Mouse (Mus musculus) MEL (cell line): ENCODE measurements around the gene Yjefn3.

Experiments
- CTCF ChIP-seq, 3 experiments: IDR thresholded peaks in 2 of 3; conservative IDR thresholded peaks in 1 of 3; 2 replicates each; pipeline ENCODE4 v1.5.1; 2011 to 2012; ENCODE audit warnings: low read length in 3 of 3, low read depth in 2 of 3, mild to moderate bottlenecking in 2 of 3, improper control_type of control experiment in 1 of 3, inconsistent platforms in 1 of 3, mixed read lengths in 1 of 3, moderate library complexity in 1 of 3; ENCODE audit not compliant: control insufficient read depth in 1 of 3, insufficient read depth in 1 of 3, poor library complexity in 1 of 3, severe bottlenecking in 1 of 3
- ETS1 ChIP-seq: IDR thresholded peaks from 2 replicates; pipeline ENCODE4 v1.6.1; 2012; ENCODE audit warnings: low read depth, mild to moderate bottlenecking, inconsistent platforms, low read length, improper control_type of control experiment, moderate library complexity
- GATA1 ChIP-seq: IDR thresholded peaks from 2 replicates; pipeline ENCODE4 v1.6.1; 2011; ENCODE audit warnings: low read depth, low read length, improper control_type of control experiment
- KAT2A ChIP-seq: conservative IDR thresholded peaks from 2 replicates; pipeline ENCODE4 v1.6.1; 2012; ENCODE audit warnings: low read depth, low read length, improper control_type of control experiment, inconsistent platforms
- MAX ChIP-seq: IDR thresholded peaks from 2 replicates; pipeline ENCODE4 v1.6.1; 2011; ENCODE audit warnings: low read length, improper control_type of control experiment
- MAZ ChIP-seq: IDR thresholded peaks from 2 replicates; pipeline ENCODE4 v1.6.1; 2012; ENCODE audit warnings: low read depth, mild to moderate bottlenecking, inconsistent platforms, low read length, improper control_type of control experiment
- MXI1 ChIP-seq: IDR thresholded peaks from 2 replicates; pipeline ENCODE4 v1.6.1; 2011; ENCODE audit warnings: mild to moderate bottlenecking, low read depth, low read length, improper control_type of control experiment
- MYC ChIP-seq: IDR thresholded peaks from 2 replicates; pipeline ENCODE4 v1.6.1; 2011; ENCODE audit warnings: low read depth, mild to moderate bottlenecking, low read length, improper control_type of control experiment, moderate library complexity
- NRF1 ChIP-seq: IDR thresholded peaks from 2 replicates; pipeline ENCODE4 v1.6.1; 2014; ENCODE audit warnings: low read depth, mild to moderate bottlenecking, inconsistent platforms, low read length, improper control_type of control experiment, moderate library complexity; ENCODE audit not compliant: poor library complexity, insufficient read depth, severe bottlenecking
- POLR2A ChIP-seq, 2 experiments: IDR thresholded peaks; 2 replicates each; pipeline ENCODE4 v1.6.1; 2011 to 2012; ENCODE audit warnings: low read length in 2 of 2, mild to moderate bottlenecking in 2 of 2, control low read depth in 1 of 2, improper control_type of control experiment in 1 of 2, low read depth in 1 of 2, moderate library complexity in 1 of 2; ENCODE audit not compliant: control insufficient read depth in 1 of 2, insufficient read depth in 1 of 2, poor library complexity in 1 of 2
- SMC3 ChIP-seq: IDR thresholded peaks from 2 replicates; pipeline ENCODE4 v1.6.1; 2011; ENCODE audit warnings: low read depth, low read length, improper control_type of control experiment
- TAL1 ChIP-seq: IDR thresholded peaks from 2 replicates; pipeline ENCODE4 v1.6.1; 2012; ENCODE audit warnings: mild to moderate bottlenecking, inconsistent platforms, low read length, moderate library complexity, mixed read lengths
- ZNF384 ChIP-seq: IDR thresholded peaks from 2 replicates; pipeline ENCODE4 v1.6.1; 2012; ENCODE audit warnings: low read depth, mild to moderate bottlenecking, inconsistent platforms, low read length, improper control_type of control experiment

GRCm38 (mm10) chr8:69911917-69912316 lies 9.4 kb upstream of the Yjefn3 start:
- no peak for TF ChIP-seq MYC
- TF ChIP-seq CTCF (IDR thresholded peaks at IDR 0.05 in 2 of 3, conservative IDR thresholded peaks at IDR 0.05 in 1 of 3; ENCODE audit: control insufficient read depth in 1 of 3, insufficient read depth in 1 of 3, low read depth in 2 of 3, low read length in 3 of 3, poor library complexity in 1 of 3, severe bottlenecking in 1 of 3), result no peak
- no peak for TF ChIP-seq KAT2A
- TF ChIP-seq MXI1, result no peak
- TF ChIP-seq TAL1, result no peak
- no peak for TF ChIP-seq SMC3
- no peak for TF ChIP-seq ZNF384
- no peak for TF ChIP-seq MAX
- TF ChIP-seq ETS1, result no peak
- TF ChIP-seq POLR2A (IDR thresholded peaks at IDR 0.05; ENCODE audit: control insufficient read depth in 1 of 2, insufficient read depth in 1 of 2, low read depth in 1 of 2, low read length in 2 of 2, poor library complexity in 1 of 2), result no peak
- TF ChIP-seq GATA1, result no peak
- TF ChIP-seq NRF1, result no peak
- TF ChIP-seq MAZ, result no peak
